Mouse (Mus musculus): ENCODE measurements around the gene Itln1. TPM values are rescaled to one million over a fixed set of nuclear protein-coding genes. Genes with fewer than 3 reads are reported as not detected.

The Itln1 gene
- polyA plus RNA-seq, 1 experiment = not detected

GRCm38 (mm10) chr1:171502388-171503249, 32.5 kb downstream of the Itln1 start:
- Histone ChIP-seq H3K36me3 (ENCODE audit: control insufficient read depth, insufficient read depth) (no peaks in the 10 kb centered on the region), H3ac (ENCODE audit: control insufficient read depth, insufficient read length, low read depth) (no peak overlapping the region), H3K4me3 (ENCODE audit: insufficient read depth, poor library complexity, severe bottlenecking) (no peak overlapping the region), H3K79me2 (ENCODE audit: control insufficient read depth, insufficient read depth) (peaks cover 8% of the 10 kb centered on the region), H3K79me3 (ENCODE audit: low read depth) (no peaks in the 10 kb centered on the region), H3K27me3 (ENCODE audit: control insufficient read depth, insufficient read depth, insufficient read length) (no peaks in the 10 kb centered on the region)
- no peak for TF ChIP-seq MAX (IDR thresholded peaks at IDR 0.05)
- TF ChIP-seq MYOD1 (IDR thresholded peaks at IDR 0.05; ENCODE audit: control insufficient read depth, insufficient read length, low read depth) = no peak
- no peak for TF ChIP-seq CTCF (IDR thresholded peaks at IDR 0.05; ENCODE audit: control insufficient read depth, insufficient read depth, insufficient read length)
- no peak for TF ChIP-seq FOSL1 (IDR thresholded peaks at IDR 0.05; ENCODE audit: insufficient read depth, low read length, poor library complexity, severe bottlenecking)
- TF ChIP-seq USF1 (IDR thresholded peaks at IDR 0.05; ENCODE audit: low read depth) = no peak
- TF ChIP-seq CEBPB (IDR thresholded peaks at IDR 0.05; ENCODE audit: low read depth) = peak; percentile 77
- TF ChIP-seq MYOG (IDR thresholded peaks at IDR 0.05; ENCODE audit: control insufficient read depth, extremely low read depth, insufficient read length) = no peak

- no peaks in the 10 kb centered on the region for H3K36me3 ChIP-seq (ENCODE audit: control insufficient read depth, insufficient read depth)
- H3K4me3 ChIP-seq (ENCODE audit: insufficient read depth, poor library complexity, severe bottlenecking) = no peak overlapping the region
- H3K27me3 ChIP-seq (ENCODE audit: control insufficient read depth, insufficient read depth, insufficient read length) = no peaks in the 10 kb centered on the region
- no peaks in the 10 kb centered on the region for H3K79me3 ChIP-seq (ENCODE audit: low read depth)
- TF ChIP-seq CTCF (IDR thresholded peaks at IDR 0.05; ENCODE audit: control insufficient read depth, insufficient read depth, insufficient read length) = peak; percentile 23
- TF ChIP-seq USF1 (IDR thresholded peaks at IDR 0.05; ENCODE audit: low read depth) = no peak
- no peak for TF ChIP-seq FOSL1 (IDR thresholded peaks at IDR 0.05; ENCODE audit: insufficient read depth, low read length, poor library complexity, severe bottlenecking)
- no peak overlapping the region for H3ac ChIP-seq (ENCODE audit: control insufficient read depth, insufficient read length, low read depth)
- H3K79me2 ChIP-seq (ENCODE audit: control insufficient read depth, insufficient read depth) = peaks cover 8% of the 10 kb centered on the region
Observed at GRCm38 (mm10) chr1:171501636-171502080, 33.4 kb downstream of the Itln1 start.

- TF ChIP-seq CTCF (IDR thresholded peaks at IDR 0.05; ENCODE audit: control insufficient read depth, insufficient read depth, insufficient read length) (no peak), FOSL1 (IDR thresholded peaks at IDR 0.05; ENCODE audit: insufficient read depth, low read length, poor library complexity, severe bottlenecking) (no peak), MYOG (IDR thresholded peaks at IDR 0.05; ENCODE audit: control insufficient read depth, extremely low read depth, insufficient read length) (no peak), MAX (IDR thresholded peaks at IDR 0.05) (no peak), CEBPB (IDR thresholded peaks at IDR 0.05; ENCODE audit: low read depth) (no peak), USF1 (IDR thresholded peaks at IDR 0.05; ENCODE audit: low read depth) (no peak), MYOD1 (IDR thresholded peaks at IDR 0.05; ENCODE audit: control insufficient read depth, insufficient read length, low read depth) (no peak)
- H3K27me3 ChIP-seq (ENCODE audit: control insufficient read depth, insufficient read depth, insufficient read length) = no peaks in the 10 kb centered on the region
- H3K79me2 ChIP-seq (ENCODE audit: control insufficient read depth, insufficient read depth) = peaks cover 8% of the 10 kb centered on the region
- no peaks in the 10 kb centered on the region for H3K79me3 ChIP-seq (ENCODE audit: low read depth)
- H3K36me3 ChIP-seq (ENCODE audit: control insufficient read depth, insufficient read depth) = no peaks in the 10 kb centered on the region
- no peak overlapping the region for H3ac ChIP-seq (ENCODE audit: control insufficient read depth, insufficient read length, low read depth)
- H3K4me3 ChIP-seq (ENCODE audit: insufficient read depth, poor library complexity, severe bottlenecking) = no peak overlapping the region
Observed at GRCm38 (mm10) chr1:171501016-171501610, 34.0 kb downstream of the Itln1 start.

- Histone ChIP-seq H3K79me2 (ENCODE audit: control insufficient read depth, insufficient read depth) (peaks cover 8% of the 10 kb centered on the region), H3ac (ENCODE audit: control insufficient read depth, insufficient read length, low read depth) (no peak overlapping the region), H3K4me3 (ENCODE audit: insufficient read depth, poor library complexity, severe bottlenecking) (no peak overlapping the region), H3K36me3 (ENCODE audit: control insufficient read depth, insufficient read depth) (no peaks in the 10 kb centered on the region), H3K27me3 (ENCODE audit: control insufficient read depth, insufficient read depth, insufficient read length) (no peaks in the 10 kb centered on the region), H3K79me3 (ENCODE audit: low read depth) (no peaks in the 10 kb centered on the region)
- no peak for TF ChIP-seq MYOG (IDR thresholded peaks at IDR 0.05; ENCODE audit: control insufficient read depth, extremely low read depth, insufficient read length)
- no peak for TF ChIP-seq MAX (IDR thresholded peaks at IDR 0.05)
- TF ChIP-seq FOSL1 (IDR thresholded peaks at IDR 0.05; ENCODE audit: insufficient read depth, low read length, poor library complexity, severe bottlenecking) = no peak
- no peak for TF ChIP-seq USF1 (IDR thresholded peaks at IDR 0.05; ENCODE audit: low read depth)
- TF ChIP-seq CTCF (IDR thresholded peaks at IDR 0.05; ENCODE audit: control insufficient read depth, insufficient read depth, insufficient read length) = no peak
- no peak for TF ChIP-seq MYOD1 (IDR thresholded peaks at IDR 0.05; ENCODE audit: control insufficient read depth, insufficient read length, low read depth)
- no peak for TF ChIP-seq CEBPB (IDR thresholded peaks at IDR 0.05; ENCODE audit: low read depth)
Observed at GRCm38 (mm10) chr1:171499856-171500255, 35.2 kb downstream of the Itln1 start.

- no peaks in the 10 kb centered on the region for H3K79me2 ChIP-seq (ENCODE audit: control insufficient read depth, insufficient read depth)
- H3K36me3 ChIP-seq (ENCODE audit: control insufficient read depth, insufficient read depth) = no peaks in the 10 kb centered on the region
- TF ChIP-seq USF1 (IDR thresholded peaks at IDR 0.05; ENCODE audit: low read depth) = no peak
- no peak for TF ChIP-seq FOSL1 (IDR thresholded peaks at IDR 0.05; ENCODE audit: insufficient read depth, low read length, poor library complexity, severe bottlenecking)
- TF ChIP-seq CTCF (IDR thresholded peaks at IDR 0.05; ENCODE audit: control insufficient read depth, insufficient read depth, insufficient read length) = no peak
- TF ChIP-seq CEBPB (IDR thresholded peaks at IDR 0.05; ENCODE audit: low read depth) = no peak
- no peak for TF ChIP-seq MYOG (IDR thresholded peaks at IDR 0.05; ENCODE audit: control insufficient read depth, extremely low read depth, insufficient read length)
- no peak for TF ChIP-seq MAX (IDR thresholded peaks at IDR 0.05)
- no peak for TF ChIP-seq MYOD1 (IDR thresholded peaks at IDR 0.05; ENCODE audit: control insufficient read depth, insufficient read length, low read depth)
- no peaks in the 10 kb centered on the region for H3K79me3 ChIP-seq (ENCODE audit: low read depth)
- H3K27me3 ChIP-seq (ENCODE audit: control insufficient read depth, insufficient read depth, insufficient read length) = no peaks in the 10 kb centered on the region
- H3ac ChIP-seq (ENCODE audit: control insufficient read depth, insufficient read length, low read depth) = no peak overlapping the region
- no peak overlapping the region for H3K4me3 ChIP-seq (ENCODE audit: insufficient read depth, poor library complexity, severe bottlenecking)
Observed at GRCm38 (mm10) chr1:171495371-171495770, 39.7 kb downstream of the Itln1 start.
